Mouse (Mus musculus) embryonic fibroblast, embryonic 13.5 days (primary cell): ENCODE data around the gene Commd7.

Source experiments
- CTCF ChIP-seq: IDR thresholded peaks from 2 replicates; pipeline ENCODE4 v1.5.1; 2011; ENCODE audit warnings: mild to moderate bottlenecking, control low read depth, low read length, moderate library complexity, borderline replicate concordance; ENCODE audit not compliant: insufficient read depth
- POLR2A ChIP-seq: IDR thresholded peaks from 2 replicates; pipeline ENCODE4 v1.6.1; 2011; ENCODE audit warnings: low read depth, mild to moderate bottlenecking, control low read depth, low read length, moderate library complexity

DNA sequence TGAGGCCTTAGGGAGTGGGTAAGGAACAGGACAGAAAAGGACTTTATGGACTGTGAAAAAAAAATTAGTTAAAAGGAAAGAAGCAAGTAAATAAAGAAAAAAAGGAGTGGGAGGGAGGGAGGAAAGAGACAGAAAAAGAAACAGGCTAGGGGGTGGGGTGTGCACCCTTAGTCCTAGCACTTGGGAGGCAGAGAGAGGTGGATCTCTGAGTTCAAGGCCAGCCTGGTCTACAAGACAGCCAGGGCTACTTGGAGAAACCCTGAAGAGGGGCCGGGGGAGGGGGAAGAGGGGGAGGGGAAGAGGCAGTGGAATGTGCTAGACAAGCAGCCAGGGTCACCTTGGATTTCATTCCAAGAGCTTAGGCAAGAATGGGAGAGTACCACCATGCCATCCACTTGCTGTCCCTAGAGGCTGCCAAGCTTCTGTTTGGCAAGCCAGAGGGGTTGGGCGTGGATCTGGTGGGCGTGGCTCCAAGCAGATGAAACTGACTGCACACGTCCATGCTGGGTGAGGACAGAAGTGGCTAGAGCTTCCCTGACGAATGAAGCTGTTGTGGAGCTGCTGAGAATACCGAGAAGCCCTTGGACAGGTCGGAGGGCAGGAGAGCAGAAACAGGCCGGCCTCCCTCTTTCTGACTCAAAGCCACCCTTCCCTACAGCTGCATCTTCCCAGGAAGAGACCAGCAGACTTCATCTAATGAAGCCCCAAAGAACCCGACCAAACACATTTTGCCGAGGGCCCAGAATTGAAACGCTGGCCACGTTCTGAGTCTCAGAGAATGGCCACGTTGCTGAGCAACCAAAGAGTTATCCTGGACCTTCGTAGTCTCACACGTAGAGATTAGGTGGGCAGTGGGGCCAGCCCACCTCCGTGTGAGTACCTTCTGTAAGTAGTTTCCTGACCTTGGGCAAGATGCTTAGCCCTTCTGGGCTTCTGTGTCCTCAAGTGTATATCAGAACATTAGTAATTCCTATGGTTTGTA lies 31.6 kb downstream of the Commd7 start:
- TF ChIP-seq CTCF (no peak), POLR2A (no peak)
